ENCODE assay signal across 10 mouse cellular contexts in the genomic region with DNA sequence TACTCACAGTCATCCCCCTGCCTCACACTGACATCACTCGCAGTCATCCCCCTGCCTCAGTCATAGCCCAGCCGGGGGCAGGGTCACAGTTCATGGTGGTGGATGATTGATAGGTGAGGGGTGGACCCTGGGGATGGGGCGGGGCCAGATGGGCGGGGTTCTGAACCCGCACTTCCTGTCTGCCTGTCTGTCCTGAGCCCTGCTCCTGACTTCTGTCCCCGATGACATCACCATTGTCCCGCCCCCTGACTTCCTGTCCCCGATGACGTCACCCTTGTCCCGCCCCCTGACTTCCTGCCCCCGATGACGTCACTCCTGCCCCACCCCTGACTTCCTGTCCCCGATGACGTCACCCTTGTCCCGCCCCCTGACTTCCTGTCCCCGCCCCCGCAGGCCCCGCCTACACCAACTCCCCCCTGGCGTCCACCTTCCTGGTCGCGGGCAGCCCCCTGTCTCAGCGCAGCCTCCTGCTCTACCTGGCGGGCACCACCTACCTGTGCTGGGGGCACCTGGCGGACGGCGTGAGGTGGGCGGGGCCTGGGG. TPM values are rescaled to one million over a fixed set of nuclear protein-coding genes. Genes with fewer than 3 reads are reported as not detected.
A peak's percentile ranks its signal among the peaks of the same experiment; 100 is the strongest.
DNase-seq lines count a peak whose midpoint lies in the region; ATAC-seq and TF ChIP-seq lines count a peak whose summit lies in the region.
"Had no signal": no experiment of that assay in that cellular context is flagged by ENCODE, and none has a peak within 500 bp of the region (broad histone marks: within the 10 kb centered on the region; RNA-seq: fewer than 3 reads in every experiment).

No protein-coding gene starts in this region.

- H3K4me3 ChIP-seq in heart, adult 2 months, result no peak overlapping the region
- H3K4me3 ChIP-seq in forebrain, postnatal 0 days (ENCODE audit: low read depth, low read length), result no peak overlapping the region
- H3K4me3 ChIP-seq in midbrain, embryonic 15.5 days, result peak overlapping the region; percentile 15

- no peaks in the 10 kb centered on the region for H3K79me2 ChIP-seq in heart, adult 2 months (replicated peaks; ENCODE audit: control insufficient read depth, insufficient read depth, low read length)

- TF ChIP-seq POLR2A in heart, adult 2 months (IDR thresholded peaks at IDR 0.05; ENCODE audit: insufficient read depth, low read depth, low read length), result no peak

- peak; percentile 51; the same call in 1 of the 2 replicates for ATAC-seq in forebrain, postnatal 0 days
- peak; percentile 70 for ATAC-seq in midbrain, embryonic 15.5 days (replicated peaks)
- ATAC-seq in monocyte, adult 5-6 weeks (replicated peaks; ENCODE audit: insufficient number of reproducible peaks, low FRiP score, low TSS enrichment, poor library complexity, severe bottlenecking), result no peak

- H3K27ac ChIP-seq in heart, adult 2 months, result no peak overlapping the region
- H3K27ac ChIP-seq in forebrain, postnatal 0 days (ENCODE audit: low read depth, low read length), result no peak overlapping the region
- no peak overlapping the region for H3K27ac ChIP-seq in midbrain, embryonic 15.5 days

- 70% methylated on average over 27 of the region's 27 CpGs for WGBS in heart, adult 2 months
- 88% methylated on average over 24 of the region's 27 CpGs for WGBS in forebrain, postnatal 0 days
- 86% methylated on average over 27 of the region's 27 CpGs for WGBS in midbrain, embryonic 15.5 days

- H3K4me2 ChIP-seq in forebrain, postnatal 0 days (ENCODE audit: low read depth), result no peak overlapping the region
- no peak overlapping the region for H3K4me2 ChIP-seq in midbrain, embryonic 15.5 days

- no peak for TF ChIP-seq CTCF in heart, adult 2 months (IDR thresholded peaks at IDR 0.05)
- TF ChIP-seq CTCF in forebrain, postnatal 0 days (IDR thresholded peaks at IDR 0.05; ENCODE audit: low read depth), result no peak

- H3K27me3 ChIP-seq in heart, adult 2 months (ENCODE audit: control insufficient read depth, insufficient read depth, low read length), result no peaks in the 10 kb centered on the region
- H3K27me3 ChIP-seq in forebrain, postnatal 0 days (ENCODE audit: insufficient read depth, low read length), result no peaks in the 10 kb centered on the region
- no peaks in the 10 kb centered on the region for H3K27me3 ChIP-seq in midbrain, embryonic 15.5 days (replicated peaks)

- no peak for TF ChIP-seq EP300 in heart, adult 2 months (IDR thresholded peaks at IDR 0.05; ENCODE audit: insufficient read depth, low read depth, low read length)

- peaks cover 27% of the 10 kb centered on the region for H3K9me3 ChIP-seq in forebrain, postnatal 0 days (ENCODE audit: low read length)
- peaks cover 30% of the 10 kb centered on the region for H3K9me3 ChIP-seq in midbrain, embryonic 15.5 days

- no peaks in the 10 kb centered on the region for H3K36me3 ChIP-seq in heart, adult 2 months (ENCODE audit: control insufficient read depth, insufficient read depth, low read length)
- H3K36me3 ChIP-seq in forebrain, postnatal 0 days (ENCODE audit: insufficient read depth), result peaks cover 3% of the 10 kb centered on the region; the same call in 1 of the 2 replicates
- peaks cover 13% of the 10 kb centered on the region; the same call in 1 of the 2 replicates for H3K36me3 ChIP-seq in midbrain, embryonic 15.5 days (replicated peaks)

- DNase-seq in heart, adult 2 months, result peak; percentile 2 to 27
- no peak for DNase-seq in heart, adult 18-20 months
- DNase-seq in urinary bladder, postnatal 14 days (ENCODE audit: low spot score), result peak; percentile 22
- DNase-seq in urinary bladder, postnatal 10 days (ENCODE audit: low spot score), result no peak
- peak; percentile 25 for DNase-seq in forebrain, postnatal 0 days
- peak; percentile 25 to 43 for DNase-seq in kidney, postnatal 4 days

- H3K4me1 ChIP-seq in heart, adult 2 months (ENCODE audit: control insufficient read depth, insufficient read depth, low read length), result no peaks in the 10 kb centered on the region
- no peaks in the 10 kb centered on the region for H3K4me1 ChIP-seq in forebrain, postnatal 0 days (ENCODE audit: insufficient read depth)
- H3K4me1 ChIP-seq in midbrain, embryonic 15.5 days, result no peaks in the 10 kb centered on the region

- intact Hi-C loops in heart, adult 2 months (cut with DNase I), result no loop called here

- H3K9ac ChIP-seq in heart, adult 2 months (ENCODE audit: low read depth, low read length), result no peak overlapping the region
- H3K9ac ChIP-seq in forebrain, postnatal 0 days, result no peak overlapping the region
- no peak overlapping the region for H3K9ac ChIP-seq in midbrain, embryonic 15.5 days

RNA-seq across cellular contexts. Expression of a gene that starts 1.9 kb away (rescaled TPM):
- not detected for total RNA-seq in heart, adult 2 months (2021)
- polyA plus RNA-seq in heart, adult 2 months (2012; rRNA removed), result not detected in 2 replicates
- total RNA-seq in heart, adult 18-20 months (2021), result not detected
- total RNA-seq in forebrain, postnatal 0 days (2014; rRNA removed), result not detected in 2 replicates
- polyA plus RNA-seq in forebrain, postnatal 0 days (2015; fragmentation: Nextera tagmentation; extraction: Ambion mirVana), result not detected in 2 replicates
- polyA plus RNA-seq in midbrain, embryonic 15.5 days (2015; fragmentation: Nextera tagmentation; extraction: Ambion mirVana), result not detected in 2 replicates
- not detected in 3 replicates for total RNA-seq in monocyte, adult 5-6 weeks (2017)
- total RNA-seq: G1E; neutrophil, adult 5-6 weeks had no signal

Comparison
In these comparisons a context has a peak if more than half of its experiments do, and no peak if none do; other contexts are left out.
1. DNase-seq: peak in heart, adult 2 months (2 of 2), urinary bladder, postnatal 14 days (single experiment), forebrain, postnatal 0 days (single experiment) and kidney, postnatal 4 days (2 of 2); none in heart, adult 18-20 months (0 of 2) and urinary bladder, postnatal 10 days (single experiment).